Mouse (Mus musculus): ENCODE results near the gene Aanat.

DNA sequence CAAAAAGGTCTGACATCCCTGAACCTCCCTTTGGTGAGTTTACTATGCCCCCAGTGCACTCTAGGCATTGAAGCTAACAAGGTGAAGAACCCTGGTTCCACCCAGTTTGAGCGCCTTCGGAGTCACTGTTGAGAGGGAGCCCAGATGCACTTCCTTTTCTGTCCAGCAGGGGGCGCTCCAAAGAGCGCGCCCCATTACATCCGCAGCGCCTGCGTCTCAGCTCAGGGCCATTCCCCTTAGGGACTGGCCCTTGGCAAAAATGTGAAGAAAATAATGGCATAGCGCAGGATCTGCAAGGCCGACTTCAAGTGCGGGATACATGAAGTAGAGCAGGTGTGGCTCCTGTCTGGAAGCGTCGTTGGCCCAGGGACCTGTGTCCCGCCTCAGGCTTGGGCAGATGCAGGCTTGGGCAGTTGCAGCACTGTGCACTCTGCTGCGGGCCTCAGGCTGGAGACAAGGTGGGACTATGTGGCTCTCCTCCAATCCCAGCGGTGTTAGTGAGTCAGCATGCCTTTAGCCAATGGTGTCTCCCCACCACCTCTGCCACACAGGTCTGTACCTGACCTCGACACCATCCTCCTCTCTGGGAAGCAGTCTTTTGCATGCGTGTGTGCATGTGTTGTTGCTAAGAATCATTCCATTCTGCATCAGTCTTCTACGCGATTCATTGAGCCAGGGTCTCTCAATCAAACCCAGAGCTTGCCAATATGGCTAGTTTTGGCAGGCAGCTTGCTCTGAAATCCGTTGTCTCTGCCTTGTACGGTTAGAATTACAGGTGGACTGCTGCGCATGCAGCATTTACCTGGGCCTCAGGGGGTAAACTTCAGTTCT lies 784 bp downstream of the Aanat start:
- TF ChIP-seq CTCF (IDR thresholded peaks at IDR 0.05; ENCODE audit: low read depth) (peak; percentile 82), EP300 (IDR thresholded peaks at IDR 0.05; ENCODE audit: low read depth) (no peak)

Data from heart, postnatal 0 days (tissue).